Mouse (Mus musculus) liver, adult 2 months (tissue): ENCODE measurements at regions not wholly inside any gene's neighbourhood (a gene's known extent, or its start where the extent isn't known, plus 50 kb on each side); places are given as distances from the start of the nearest gene placed in this dataset.

ENCODE experiments used
- DNase-seq: peaks from one replicate; pipeline ENCODE4 v3.0.0-alpha.2; 2011; ENCODE audit warnings: low read depth, low spot score; ENCODE audit errors: extremely low read depth
- H3K27ac ChIP-seq: fragments of 200-500 bp; replicated peaks from 2 replicates; pipeline ENCODE4 v1.5.1; 2012; ENCODE audit warnings: low read depth, mild to moderate bottlenecking, control low read depth, inconsistent platforms, low read length; ENCODE audit not compliant: insufficient read depth
- H3K27me3 ChIP-seq: fragments of 200-500 bp; 2 replicates; pipeline ENCODE4 v1.6.1; 2012; ENCODE audit warnings: mild to moderate bottlenecking, moderate library complexity, low read length, inconsistent platforms; ENCODE audit not compliant: control insufficient read depth, insufficient read depth
- H3K36me3 ChIP-seq: fragments of 200-500 bp; 2 replicates; pipeline ENCODE4 v1.6.1; 2012; ENCODE audit warnings: low read length, inconsistent platforms; ENCODE audit not compliant: control insufficient read depth, insufficient read depth
- H3K4me1 ChIP-seq: fragments of 200-500 bp; 2 replicates; pipeline ENCODE4 v1.6.1; 2011; ENCODE audit warnings: low read length; ENCODE audit not compliant: control insufficient read depth, insufficient read depth
- H3K4me3 ChIP-seq: fragments of 200-500 bp; 2 replicates; pipeline ENCODE4 v1.5.1; 2011; ENCODE audit warnings: low read depth, mild to moderate bottlenecking, control low read depth, low read length, moderate library complexity; ENCODE audit not compliant: insufficient read depth
- H3K79me2 ChIP-seq: fragments of 200-500 bp; 2 replicates; pipeline ENCODE4 v1.6.1; 2012; ENCODE audit warnings: inconsistent platforms, mild to moderate bottlenecking, low read length, moderate library complexity; ENCODE audit not compliant: control insufficient read depth, insufficient read depth
- H3K9ac ChIP-seq: fragments of 200-500 bp; 2 replicates; pipeline ENCODE4 v1.6.1; 2012; ENCODE audit warnings: low read depth, mild to moderate bottlenecking, control low read depth, inconsistent platforms, low read length
- CTCF ChIP-seq: fragments of 200-500 bp; IDR thresholded peaks from 2 replicates; pipeline ENCODE4 v1.5.1; 2011; ENCODE audit warnings: low read depth, low read length, control low read depth
- POLR2A ChIP-seq: fragments of 200-500 bp; IDR thresholded peaks from 2 replicates; pipeline ENCODE4 v1.6.1; 2011; ENCODE audit warnings: low read length, control low read depth; ENCODE audit not compliant: insufficient read depth; ENCODE audit errors: extremely low read depth
- WGBS: fragments of 180-500 bp; shearing (Covaris S2); methylation state at CpG from one replicate; pipeline ENCODE4 v1.1.7; 2018; 5-methylcytosine and 5-hydroxymethylcytosine counted together

GRCm38 (mm10) chr16:5368897-5369558 lies 113.2 kb upstream of the Eef2kmt start:
- Histone ChIP-seq H3K4me3 (no peak overlapping the region), H3K27me3 (no peaks in the 10 kb centered on the region), H3K4me1 (no peaks in the 10 kb centered on the region), H3K27ac (no peak overlapping the region), H3K9ac (no peak overlapping the region), H3K36me3 (no peaks in the 10 kb centered on the region), H3K79me2 (no peaks in the 10 kb centered on the region)
- DNase-seq: no peak
- TF ChIP-seq POLR2A (no peak), CTCF (no peak)
- WGBS: 40% methylated on average over 7 of the region's 7 CpGs

GRCm38 (mm10) chr16:5368357-5368756 lies 112.6 kb upstream of the Eef2kmt start:
- Histone ChIP-seq H3K4me1 (no peaks in the 10 kb centered on the region), H3K9ac (no peak overlapping the region), H3K4me3 (no peak overlapping the region), H3K27ac (no peak overlapping the region), H3K79me2 (no peaks in the 10 kb centered on the region), H3K36me3 (no peaks in the 10 kb centered on the region), H3K27me3 (no peaks in the 10 kb centered on the region)
- WGBS: 70% methylated on average over 8 of the region's 8 CpGs
- DNase-seq: no peak
- TF ChIP-seq CTCF: no peak
- no peak for TF ChIP-seq POLR2A

- H3K9ac ChIP-seq: no peak overlapping the region
- TF ChIP-seq CTCF (no peak), POLR2A (no peak)
These were observed 111.9 kb upstream of the Eef2kmt start for GRCm38 (mm10) chr16:5367581-5368119.

GRCm38 (mm10) chr16:5366021-5366420 lies 110.2 kb upstream of the Eef2kmt start:
- TF ChIP-seq CTCF (no peak), POLR2A (no peak)
- no peak overlapping the region for H3K4me3 ChIP-seq
- H3K4me1 ChIP-seq: no peaks in the 10 kb centered on the region
- H3K27me3 ChIP-seq: no peaks in the 10 kb centered on the region
- WGBS: 87% methylated on average over 3 of the region's 3 CpGs
- no peaks in the 10 kb centered on the region for H3K79me2 ChIP-seq
- no peak for DNase-seq
- H3K27ac ChIP-seq: no peak overlapping the region
- H3K36me3 ChIP-seq: no peaks in the 10 kb centered on the region
- no peak overlapping the region for H3K9ac ChIP-seq

More at GRCm38 (mm10) chr16:5367581-5368119, 111.9 kb upstream of the Eef2kmt start:
- WGBS: 73% methylated on average over 10 of the region's 10 CpGs
- Histone ChIP-seq H3K79me2 (no peaks in the 10 kb centered on the region), H3K27me3 (no peaks in the 10 kb centered on the region), H3K4me1 (no peaks in the 10 kb centered on the region), H3K27ac (no peak overlapping the region), H3K4me3 (no peak overlapping the region), H3K36me3 (no peaks in the 10 kb centered on the region)
- no peak for DNase-seq

- DNase-seq: no peak
- Histone ChIP-seq H3K4me3 (no peak overlapping the region), H3K27ac (no peak overlapping the region), H3K79me2 (no peaks in the 10 kb centered on the region), H3K9ac (no peak overlapping the region), H3K36me3 (no peaks in the 10 kb centered on the region), H3K27me3 (no peaks in the 10 kb centered on the region), H3K4me1 (no peaks in the 10 kb centered on the region)
- 75% methylated on average over 10 of the region's 10 CpGs for WGBS
- TF ChIP-seq CTCF (no peak), POLR2A (no peak)
These were observed 107.3 kb upstream of the Eef2kmt start for GRCm38 (mm10) chr16:5363007-5363570.

- Histone ChIP-seq H3K27ac (no peak overlapping the region), H3K9ac (no peak overlapping the region), H3K36me3 (no peaks in the 10 kb centered on the region), H3K4me1 (no peaks in the 10 kb centered on the region), H3K79me2 (no peaks in the 10 kb centered on the region), H3K4me3 (no peak overlapping the region), H3K27me3 (no peaks in the 10 kb centered on the region)
- 59% methylated on average over 4 of the region's 4 CpGs for WGBS
- DNase-seq: no peak
- TF ChIP-seq CTCF (no peak), POLR2A (no peak)
These were observed 103.4 kb upstream of the Eef2kmt start for GRCm38 (mm10) chr16:5359193-5359592.
